Mouse (Mus musculus): ENCODE measurements around the gene Tex14.

The Tex14 gene

GRCm38 (mm10) chr11:87404876-87405275 lies at the start of gene Tex14, which contains the start of gene Rad51c:
Tex14 (plus strand) TSS chr11:87405065.
Rad51c (minus strand) TSS chr11:87404954.
- no peak for DNase-seq (ENCODE audit: low read depth, low spot score)

- DNase-seq (ENCODE audit: low read depth, low spot score): peak; percentile 8
Measured at GRCm38 (mm10) chr11:87357317-87358300, 47.3 kb upstream of the Tex14 start.

GRCm38 (mm10) chr11:87358331-87359261 lies 46.3 kb upstream of the Tex14 start, which contains the start of gene Ppm1e:
Ppm1e (minus strand) TSS chr11:87359023.
- peak; percentile 58 for DNase-seq (ENCODE audit: low read depth, low spot score)

- DNase-seq (ENCODE audit: low read depth, low spot score): no peak
Measured at GRCm38 (mm10) chr11:87359262-87359612, 45.6 kb upstream of the Tex14 start.

- no peak for DNase-seq (ENCODE audit: low read depth, low spot score)
Measured at GRCm38 (mm10) chr11:87365120-87365519, 39.7 kb upstream of the Tex14 start.

GRCm38 (mm10) chr11:87367061-87367460 lies 37.8 kb upstream of the Tex14 start:
- DNase-seq (ENCODE audit: low read depth, low spot score): no peak

- DNase-seq (ENCODE audit: low read depth, low spot score): no peak
Measured at GRCm38 (mm10) chr11:87367865-87368580, 36.8 kb upstream of the Tex14 start.

GRCm38 (mm10) chr11:87384551-87384950 lies 20.3 kb upstream of the Tex14 start:
- no peak for DNase-seq (ENCODE audit: low read depth, low spot score)

- DNase-seq (ENCODE audit: low read depth, low spot score): no peak
Measured at GRCm38 (mm10) chr11:87385676-87386075, 19.2 kb upstream of the Tex14 start.

- DNase-seq (ENCODE audit: low read depth, low spot score): peak; percentile 33
Measured at GRCm38 (mm10) chr11:87393855-87394254, 11.0 kb upstream of the Tex14 start.

GRCm38 (mm10) chr11:87398402-87398801 lies 6.5 kb upstream of the Tex14 start:
- DNase-seq (ENCODE audit: low read depth, low spot score): no peak

GRCm38 (mm10) chr11:87404111-87404853 lies 583 bp upstream of the Tex14 start:
- peak; percentile 99 for DNase-seq (ENCODE audit: low read depth, low spot score)

- peak; percentile 33 for DNase-seq (ENCODE audit: low read depth, low spot score)
Measured at GRCm38 (mm10) chr11:87413412-87413811, 8.5 kb downstream of the Tex14 start.

GRCm38 (mm10) chr11:87416120-87416519 lies 11.3 kb downstream of the Tex14 start:
- no peak for DNase-seq (ENCODE audit: low read depth, low spot score)

GRCm38 (mm10) chr11:87420861-87421260 lies 16.0 kb downstream of the Tex14 start:
- no peak for DNase-seq (ENCODE audit: low read depth, low spot score)

GRCm38 (mm10) chr11:87421760-87422201 lies 16.9 kb downstream of the Tex14 start:
- DNase-seq (ENCODE audit: low read depth, low spot score): no peak

- DNase-seq (ENCODE audit: low read depth, low spot score): peak; percentile 93
Measured at GRCm38 (mm10) chr11:87422511-87423340, 17.9 kb downstream of the Tex14 start.

GRCm38 (mm10) chr11:87423551-87424325 lies 18.9 kb downstream of the Tex14 start:
- DNase-seq (ENCODE audit: low read depth, low spot score): no peak

- DNase-seq (ENCODE audit: low read depth, low spot score): no peak
Measured at GRCm38 (mm10) chr11:87426121-87426449, 21.2 kb downstream of the Tex14 start.

Data from CD4-positive helper T cell, adult 2 months (primary cell).